Mouse (Mus musculus) heart, embryonic 16.5 days (tissue): ENCODE results near the gene Slc4a4. TPM values are rescaled to one million over a fixed set of nuclear protein-coding genes. Genes with fewer than 3 reads are reported as not detected.

Experiments
- ATAC-seq: fragments of 200-750 bp; cut with Nextera tagmentation; replicated peaks from 2 replicates; pipeline ENCODE4 v1.8.0; 2017; ENCODE audit warnings: moderate number of reproducible peaks; ENCODE audit not compliant: insufficient read depth, low FRiP score; ENCODE audit errors: extremely low read depth
- H3K27ac ChIP-seq: fragments of 300-500 bp; sonication (generic); 2 replicates; pipeline ENCODE4 v1.5.1; 2014; ENCODE audit warnings: mild to moderate bottlenecking, low read length, control low read depth, moderate library complexity
- H3K27me3 ChIP-seq: fragments of 300-500 bp; sonication (generic); 2 replicates; pipeline ENCODE4 v1.6.1; 2014; ENCODE audit warnings: low read length, mixed read lengths; ENCODE audit not compliant: control insufficient read depth, insufficient read depth
- H3K36me3 ChIP-seq: fragments of 300-500 bp; sonication (generic); 2 replicates; pipeline ENCODE4 v1.6.1; 2014; ENCODE audit not compliant: control insufficient read depth, insufficient read depth
- H3K4me1 ChIP-seq: fragments of 300-500 bp; sonication (generic); 2 replicates; pipeline ENCODE4 v1.6.1; 2014; ENCODE audit warnings: low read length, mixed read lengths; ENCODE audit not compliant: control insufficient read depth, insufficient read depth
- H3K4me2 ChIP-seq: fragments of 300-500 bp; sonication (generic); 2 replicates; pipeline ENCODE4 v1.6.1; 2014; ENCODE audit warnings: low read depth, mild to moderate bottlenecking, control low read depth, low read length
- H3K4me3 ChIP-seq: fragments of 300-500 bp; sonication (generic); 2 replicates; pipeline ENCODE4 v1.5.1; 2014; ENCODE audit warnings: mild to moderate bottlenecking, control low read depth, low read length
- H3K9ac ChIP-seq: fragments of 300-500 bp; sonication (generic); 2 replicates; pipeline ENCODE4 v1.6.1; 2014; ENCODE audit warnings: low read length, control low read depth
- H3K9me3 ChIP-seq: fragments of 300-500 bp; sonication (generic); replicated peaks from 2 replicates; pipeline ENCODE4 v1.6.1; 2016; ENCODE audit warnings: low read length; ENCODE audit not compliant: control insufficient read depth
- WGBS: fragments of 180-500 bp; shearing (Covaris S2); extraction: QIAGEN DNeasy Blood & Tissue Kit; methylation state at CpG from one replicate; pipeline ENCODE4 v1.1.7; 2014; 5-methylcytosine and 5-hydroxymethylcytosine counted together
- polyA plus RNA-seq: library from polyadenylated mRNA; unstranded; fragments of >200 nt; fragmentation: Nextera tagmentation; extraction: Ambion mirVana; gene quantifications from 2 replicates; pipeline ENCODE4 v1.2.1, GENCODE M21; 2015

The Slc4a4 gene
- polyA plus RNA-seq, 1 experiment from 2014 or later: 2.8 TPM

GRCm38 (mm10) chr5:88928201-88928916, 41.7 kb downstream of the Slc4a4 start:
- H3K27me3 ChIP-seq: no peaks in the 10 kb centered on the region
- H3K9ac ChIP-seq: peak overlapping the region; percentile 37; the same call in 1 of the 2 replicates
- H3K9me3 ChIP-seq: no peaks in the 10 kb centered on the region
- peak overlapping the region; percentile 97 for H3K27ac ChIP-seq
- H3K4me3 ChIP-seq: no peak overlapping the region
- no peaks in the 10 kb centered on the region for H3K36me3 ChIP-seq
- 26% methylated on average over 13 of the region's 13 CpGs for WGBS
- no peak for ATAC-seq
- peak overlapping the region; percentile 54 for H3K4me2 ChIP-seq
- peaks cover 32% of the 10 kb centered on the region for H3K4me1 ChIP-seq

- H3K9me3 ChIP-seq: no peaks in the 10 kb centered on the region
- peak overlapping the region; percentile 5; the same call in 1 of the 2 replicates for H3K9ac ChIP-seq
- H3K4me3 ChIP-seq: peak overlapping the region; percentile 15; the same call in 1 of the 2 replicates
- H3K4me1 ChIP-seq: peaks cover 42% of the 10 kb centered on the region
- 21% methylated on average over 18 of the region's 18 CpGs for WGBS
- H3K36me3 ChIP-seq: no peaks in the 10 kb centered on the region
- H3K27ac ChIP-seq: peak overlapping the region; percentile 97
- ATAC-seq: peak; percentile 90
- H3K4me2 ChIP-seq: peak overlapping the region; percentile 54
- no peaks in the 10 kb centered on the region for H3K27me3 ChIP-seq
Measured at GRCm38 (mm10) chr5:88929392-88930094, 42.9 kb downstream of the Slc4a4 start.

GRCm38 (mm10) chr5:88930129-88930528, 43.5 kb downstream of the Slc4a4 start:
- no peak overlapping the region for H3K4me3 ChIP-seq
- peak overlapping the region; percentile 54 for H3K4me2 ChIP-seq
- H3K9ac ChIP-seq: peak overlapping the region; percentile 39
- no peaks in the 10 kb centered on the region for H3K27me3 ChIP-seq
- H3K9me3 ChIP-seq: no peaks in the 10 kb centered on the region
- no peaks in the 10 kb centered on the region for H3K36me3 ChIP-seq
- peaks cover 47% of the 10 kb centered on the region for H3K4me1 ChIP-seq
- H3K27ac ChIP-seq: peak overlapping the region; percentile 97
- 41% methylated on average over 5 of the region's 5 CpGs for WGBS
- peak; percentile 29 for ATAC-seq

- peak overlapping the region; percentile 54 for H3K4me2 ChIP-seq
- H3K4me3 ChIP-seq: no peak overlapping the region
- no peaks in the 10 kb centered on the region for H3K9me3 ChIP-seq
- H3K27me3 ChIP-seq: no peaks in the 10 kb centered on the region
- 21% methylated on average over 11 of the region's 11 CpGs for WGBS
- H3K36me3 ChIP-seq: no peaks in the 10 kb centered on the region
- peak overlapping the region; percentile 39 for H3K9ac ChIP-seq
- peak; percentile 28; the same call in 1 of the 2 replicates for ATAC-seq
- H3K4me1 ChIP-seq: peaks cover 52% of the 10 kb centered on the region
- H3K27ac ChIP-seq: peak overlapping the region; percentile 97
Measured at GRCm38 (mm10) chr5:88930611-88931010, 44.0 kb downstream of the Slc4a4 start.

- Histone ChIP-seq H3K36me3 (no peaks in the 10 kb centered on the region), H3K27me3 (no peaks in the 10 kb centered on the region), H3K4me2 (peak overlapping the region; percentile 54; the same call in 1 of the 2 replicates), H3K4me1 (peaks cover 56% of the 10 kb centered on the region), H3K4me3 (no peak overlapping the region), H3K27ac (peak overlapping the region; percentile 97), H3K9ac (no peak overlapping the region), H3K9me3 (no peaks in the 10 kb centered on the region)
- 70% methylated on average over 9 of the region's 9 CpGs for WGBS
- no peak for ATAC-seq
Measured at GRCm38 (mm10) chr5:88931176-88931575, 44.6 kb downstream of the Slc4a4 start.

GRCm38 (mm10) chr5:88933454-88933853, 46.8 kb downstream of the Slc4a4 start:
- Histone ChIP-seq H3K9me3 (no peaks in the 10 kb centered on the region), H3K4me3 (no peak overlapping the region; the same call in 1 of the 2 replicates), H3K27ac (peak overlapping the region; percentile 84), H3K4me1 (peaks cover 60% of the 10 kb centered on the region), H3K9ac (peak overlapping the region; percentile 59), H3K36me3 (no peaks in the 10 kb centered on the region), H3K4me2 (peak overlapping the region; percentile 54), H3K27me3 (no peaks in the 10 kb centered on the region)
- ATAC-seq: no peak
- WGBS: 34% methylated on average over 7 of the region's 7 CpGs

- Histone ChIP-seq H3K9me3 (no peaks in the 10 kb centered on the region), H3K27me3 (no peaks in the 10 kb centered on the region), H3K4me3 (peak overlapping the region; percentile 19), H3K9ac (peak overlapping the region; percentile 59), H3K36me3 (no peaks in the 10 kb centered on the region), H3K4me1 (peaks cover 59% of the 10 kb centered on the region), H3K4me2 (peak overlapping the region; percentile 54), H3K27ac (peak overlapping the region; percentile 84)
- ATAC-seq: no peak
- WGBS: 44% methylated on average over 14 of the region's 14 CpGs
Measured at GRCm38 (mm10) chr5:88933946-88934345, 47.3 kb downstream of the Slc4a4 start.

GRCm38 (mm10) chr5:88938208-88938607, 51.6 kb downstream of the Slc4a4 start:
- Histone ChIP-seq H3K36me3 (no peaks in the 10 kb centered on the region), H3K27ac (no peak overlapping the region), H3K4me3 (no peak overlapping the region), H3K9ac (no peak overlapping the region), H3K4me2 (no peak overlapping the region), H3K4me1 (peaks cover 41% of the 10 kb centered on the region), H3K27me3 (no peaks in the 10 kb centered on the region), H3K9me3 (no peaks in the 10 kb centered on the region)
- no peak for ATAC-seq
- WGBS: 36% methylated on average over 1 of the region's 1 CpGs

GRCm38 (mm10) chr5:88939151-88939550, 52.5 kb downstream of the Slc4a4 start:
- Histone ChIP-seq H3K4me3 (no peak overlapping the region), H3K27ac (no peak overlapping the region), H3K4me1 (peaks cover 32% of the 10 kb centered on the region), H3K9me3 (no peaks in the 10 kb centered on the region), H3K9ac (no peak overlapping the region), H3K27me3 (no peaks in the 10 kb centered on the region), H3K36me3 (no peaks in the 10 kb centered on the region), H3K4me2 (no peak overlapping the region)
- 51% methylated on average over 6 of the region's 6 CpGs for WGBS
- ATAC-seq: 0 out of 2 replicates have a peak, but pooled peaks have one; percentile 18
